Mouse (Mus musculus) spleen, adult 2 months (tissue): Measurements from ENCODE around the gene Cep97. TPM values are rescaled to one million over a fixed set of nuclear protein-coding genes. Genes with fewer than 3 reads are reported as not detected.

Experiments
- DNase-seq, 2 experiments: peaks; one replicate each; pipeline versions ENCODE4 v3.0.0 to v3.0.0-alpha.2; 2012 to 2021; ENCODE audit warnings: low spot score in 2 of 2, low read depth in 1 of 2
- H3K27ac ChIP-seq: fragments of 200-500 bp; 2 replicates; pipeline ENCODE4 v1.5.1; 2012; ENCODE audit warnings: low read length, inconsistent platforms; ENCODE audit not compliant: insufficient read depth
- H3K27me3 ChIP-seq: fragments of 200-500 bp; 2 replicates; pipeline ENCODE4 v1.6.1; 2012; ENCODE audit warnings: mild to moderate bottlenecking, moderate library complexity, low read length, inconsistent platforms; ENCODE audit not compliant: control insufficient read depth, insufficient read depth
- H3K36me3 ChIP-seq: fragments of 200-500 bp; 2 replicates; pipeline ENCODE4 v1.6.1; 2012; ENCODE audit warnings: mild to moderate bottlenecking, low read length, inconsistent platforms; ENCODE audit not compliant: control insufficient read depth, insufficient read depth
- H3K4me1 ChIP-seq: fragments of 200-500 bp; 2 replicates; pipeline ENCODE4 v1.6.1; 2011; ENCODE audit warnings: inconsistent platforms; ENCODE audit not compliant: control insufficient read depth, insufficient read depth, insufficient read length
- H3K4me3 ChIP-seq: fragments of 200-500 bp; 2 replicates; pipeline ENCODE4 v1.5.1; 2011; ENCODE audit warnings: mild to moderate bottlenecking, inconsistent platforms; ENCODE audit not compliant: insufficient read depth, insufficient read length; ENCODE audit errors: extremely low read depth
- CTCF ChIP-seq: fragments of 200-500 bp; IDR thresholded peaks from 2 replicates; pipeline ENCODE4 v1.5.1; 2011; ENCODE audit warnings: mild to moderate bottlenecking, inconsistent platforms; ENCODE audit not compliant: insufficient read depth, insufficient read length, insufficient replicate concordance; ENCODE audit errors: extremely low read depth
- POLR2A ChIP-seq: fragments of 200-500 bp; IDR thresholded peaks from 2 replicates; pipeline ENCODE4 v1.6.1; 2011; ENCODE audit warnings: low read depth, low read length, inconsistent platforms
- WGBS: fragments of 180-500 bp; shearing (Covaris S2); methylation state at CpG from one replicate; pipeline ENCODE4 v1.1.7; 2018; 5-methylcytosine and 5-hydroxymethylcytosine counted together
- polyA plus RNA-seq: library from polyadenylated mRNA; depleted of rRNA; stranded (reverse); fragments of >200 nt; gene quantifications from 2 replicates; pipeline ENCODE4 v1.2.3, GENCODE M21; 2012; rRNA removed

Gene Cep97
- polyA plus RNA-seq, 1 experiment: 1.7 TPM

GRCm38 (mm10) chr16:55850485-55850884 is 84.2 kb downstream of the Cep97 start:
- WGBS: 88% methylated on average over 3 of the region's 3 CpGs
- no peak for DNase-seq
- no peak for TF ChIP-seq CTCF
- TF ChIP-seq POLR2A: no peak
- H3K4me3 ChIP-seq: no peak overlapping the region
- H3K27me3 ChIP-seq: no peaks in the 10 kb centered on the region
- no peak overlapping the region for H3K27ac ChIP-seq
- H3K36me3 ChIP-seq: peaks cover 5% of the 10 kb centered on the region
- no peaks in the 10 kb centered on the region for H3K4me1 ChIP-seq

Other genes with a start within 250 kb of the Cep97 start
- gene Nfkbiz, start 96.0 kb downstream of the Cep97 start, polyA plus RNA-seq: 16.6 and 21.5 TPM in 2 replicates
- 6.0 and 6.1 TPM in 2 replicates for gene Nxpe3, start 39.6 kb downstream of the Cep97 start, polyA plus RNA-seq
- gene Rpl24, start 31.4 kb upstream of the Cep97 start, polyA plus RNA-seq: 76.2 and 82.6 TPM in 2 replicates
- 3.9 and 4.7 TPM in 2 replicates for gene Zbtb11, start 39.0 kb upstream of the Cep97 start, polyA plus RNA-seq
- gene Pcnp, start 94.9 kb upstream of the Cep97 start, polyA plus RNA-seq: 5.6 and 7.3 TPM in 2 replicates
- gene Trmt10c, start 103.0 kb upstream of the Cep97 start, polyA plus RNA-seq: 2.6 and 3.1 TPM in 2 replicates
- 2.9 and 3.6 TPM in 2 replicates for gene Senp7, start 113.5 kb upstream of the Cep97 start, polyA plus RNA-seq